Comparison of ENCODE assay signal across 8 mouse cellular contexts in the genomic region with DNA sequence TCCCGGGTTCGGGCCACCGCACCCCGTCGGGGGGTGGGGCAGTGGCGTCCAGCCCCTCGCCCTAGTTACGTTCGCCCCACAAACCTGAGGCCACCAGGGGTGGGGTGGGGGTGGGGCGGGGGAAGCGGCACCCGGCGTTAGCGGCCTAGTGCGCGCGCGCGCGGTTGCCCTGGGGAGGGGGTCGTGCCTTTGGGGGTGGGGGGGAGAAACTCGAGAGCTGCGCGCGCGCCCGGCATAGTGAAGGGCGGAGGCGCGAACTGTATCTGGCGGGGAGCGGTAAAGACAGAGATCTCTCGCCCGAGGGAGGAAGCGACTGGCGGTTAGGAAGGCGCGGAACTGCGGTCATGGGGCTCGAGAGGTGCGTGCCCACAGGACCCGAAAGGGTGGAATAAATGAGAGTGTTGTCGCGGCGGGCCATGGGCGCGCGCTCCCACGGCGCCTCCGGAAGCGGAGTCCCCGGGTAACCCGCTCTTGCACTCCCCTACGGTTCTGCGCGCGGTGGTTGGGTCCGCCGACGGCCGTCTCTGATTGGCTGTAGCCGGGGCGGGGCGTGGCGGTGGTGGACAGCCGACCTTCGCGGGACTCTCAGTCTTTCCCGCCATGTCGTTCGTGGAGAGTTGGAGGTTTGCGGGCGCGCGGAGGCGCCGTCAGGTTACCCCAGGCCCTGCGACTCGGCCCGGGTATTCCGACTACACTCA. TPM values are rescaled to one million over a fixed set of nuclear protein-coding genes. Genes with fewer than 3 reads are reported as not detected.
DNase-seq lines count a peak whose midpoint lies in the region; ATAC-seq and TF ChIP-seq lines count a peak whose summit lies in the region.

A gene (plus strand): TSS at position 204 of the 698 bp plus-strand sequence.

- ATAC-seq in forebrain, embryonic 12.5 days (ENCODE audit: low FRiP score): peak; percentile 93
- peak; percentile 89 for ATAC-seq in heart, postnatal 0 days (ENCODE audit: insufficient read depth, low read depth)
- ATAC-seq in liver, embryonic 16.5 days (ENCODE audit: low read depth): peak; percentile 78
- peak; percentile 94 for ATAC-seq in neural tube, embryonic 13.5 days (ENCODE audit: low read depth)

- H3K4me3 ChIP-seq in E14TG2a.4 (replicated peaks; ENCODE audit: low read length): peak within 1 kb of the TSS; percentile 94
- H3K4me3 ChIP-seq in forebrain, embryonic 12.5 days (replicated peaks): peak within 1 kb of the TSS; percentile 87
- H3K4me3 ChIP-seq in heart, postnatal 0 days (ENCODE audit: low read depth, low read length): peak within 1 kb of the TSS; percentile 98
- peak within 1 kb of the TSS; percentile 80 for H3K4me3 ChIP-seq in liver, embryonic 16.5 days (ENCODE audit: low read depth, low read length)
- peak within 1 kb of the TSS; percentile 90 for H3K4me3 ChIP-seq in neural tube, embryonic 13.5 days
- H3K4me3 ChIP-seq in testis, adult 2 months (ENCODE audit: control insufficient read depth, low read depth, low read length): peak within 1 kb of the TSS; percentile 100

- peaks cover 54% of the 10 kb centered on the region for H3K36me3 ChIP-seq in E14TG2a.4 (ENCODE audit: insufficient read depth, low read length)
- peaks cover 17% of the 10 kb centered on the region for H3K36me3 ChIP-seq in forebrain, embryonic 12.5 days (replicated peaks)
- peaks cover 13% of the 10 kb centered on the region for H3K36me3 ChIP-seq in heart, postnatal 0 days (replicated peaks; ENCODE audit: control insufficient read depth, insufficient read depth, low read length)
- peaks cover 14% of the 10 kb centered on the region for H3K36me3 ChIP-seq in liver, embryonic 16.5 days (ENCODE audit: control insufficient read depth, insufficient read depth)
- H3K36me3 ChIP-seq in neural tube, embryonic 13.5 days: peaks cover 23% of the 10 kb centered on the region
- peaks cover 3% of the 10 kb centered on the region; the same call in 1 of the 2 replicates for H3K36me3 ChIP-seq in testis, adult 2 months (ENCODE audit: control insufficient read depth, insufficient read depth, low read length)

- H3K9me3 ChIP-seq in E14TG2a.4 (ENCODE audit: low read length): no peaks in the 10 kb centered on the region
- H3K9me3 ChIP-seq in forebrain, embryonic 12.5 days: no peaks in the 10 kb centered on the region
- no peaks in the 10 kb centered on the region for H3K9me3 ChIP-seq in heart, postnatal 0 days (replicated peaks; ENCODE audit: control insufficient read depth, low read length)
- H3K9me3 ChIP-seq in liver, embryonic 16.5 days (replicated peaks; ENCODE audit: control insufficient read depth, low read length): no peaks in the 10 kb centered on the region
- H3K9me3 ChIP-seq in neural tube, embryonic 13.5 days: no peaks in the 10 kb centered on the region

- peak within 1 kb of the TSS; percentile 68 for H3K4me2 ChIP-seq in forebrain, embryonic 12.5 days
- H3K4me2 ChIP-seq in heart, postnatal 0 days (ENCODE audit: low read depth, low read length): peak within 1 kb of the TSS; percentile 93
- H3K4me2 ChIP-seq in liver, embryonic 16.5 days (ENCODE audit: low read depth, low read length): peak within 1 kb of the TSS; percentile 86
- peak within 1 kb of the TSS; percentile 80 for H3K4me2 ChIP-seq in neural tube, embryonic 13.5 days

- peak; percentile 77 for TF ChIP-seq POLR2A in testis, adult 2 months (IDR thresholded peaks at IDR 0.05; ENCODE audit: control insufficient read depth, low read depth, low read length)

- peaks cover 31% of the 10 kb centered on the region for H3K4me1 ChIP-seq in E14TG2a.4 (replicated peaks; ENCODE audit: low read depth, low read length)
- peaks cover 23% of the 10 kb centered on the region for H3K4me1 ChIP-seq in forebrain, embryonic 12.5 days
- peaks cover 17% of the 10 kb centered on the region; the same call in 1 of the 2 replicates for H3K4me1 ChIP-seq in heart, postnatal 0 days (ENCODE audit: control insufficient read depth, insufficient read depth)
- H3K4me1 ChIP-seq in liver, embryonic 16.5 days (ENCODE audit: control insufficient read depth, low read depth, low read length): peaks cover 8% of the 10 kb centered on the region
- H3K4me1 ChIP-seq in neural tube, embryonic 13.5 days (replicated peaks): peaks cover 33% of the 10 kb centered on the region
- peaks cover 2% of the 10 kb centered on the region; the same call in 1 of the 2 replicates for H3K4me1 ChIP-seq in testis, adult 2 months (ENCODE audit: control insufficient read depth, insufficient read depth, low read length)

- no peaks in the 10 kb centered on the region for H3K27me3 ChIP-seq in E14TG2a.4 (ENCODE audit: insufficient read depth, low read length)
- H3K27me3 ChIP-seq in forebrain, embryonic 12.5 days: no peaks in the 10 kb centered on the region
- no peaks in the 10 kb centered on the region for H3K27me3 ChIP-seq in heart, postnatal 0 days (ENCODE audit: control insufficient read depth, insufficient read depth, low read length)
- no peaks in the 10 kb centered on the region for H3K27me3 ChIP-seq in liver, embryonic 16.5 days (ENCODE audit: control insufficient read depth, insufficient read depth, low read depth, low read length)
- no peaks in the 10 kb centered on the region for H3K27me3 ChIP-seq in neural tube, embryonic 13.5 days
- no peaks in the 10 kb centered on the region for H3K27me3 ChIP-seq in testis, adult 2 months (ENCODE audit: control insufficient read depth, insufficient read depth, low read length)

- H3K9ac ChIP-seq in forebrain, embryonic 12.5 days: peak within 1 kb of the TSS; percentile 89
- H3K9ac ChIP-seq in heart, postnatal 0 days (replicated peaks; ENCODE audit: low read depth, low read length): peak within 1 kb of the TSS; percentile 96
- H3K9ac ChIP-seq in liver, embryonic 16.5 days (ENCODE audit: low read depth, low read length): peak within 1 kb of the TSS; percentile 90
- peak within 1 kb of the TSS; percentile 86 for H3K9ac ChIP-seq in neural tube, embryonic 13.5 days

- peak; percentile 90 for DNase-seq in c-Kit-positive CD71-positive TER-119-positive erythroid progenitor cells, embryonic 14.5 days (ENCODE audit: low spot score)
- DNase-seq in heart, postnatal 0 days (ENCODE audit: low spot score): peak; percentile 93
- DNase-seq in kidney, postnatal 4 days: peak; percentile 99

- TF ChIP-seq CTCF in E14TG2a.4 (conservative IDR thresholded peaks at IDR 0.05; ENCODE audit: low read length): no peak
- TF ChIP-seq CTCF in heart, postnatal 0 days (IDR thresholded peaks at IDR 0.05; ENCODE audit: low read depth): no peak
- TF ChIP-seq CTCF in testis, adult 2 months (IDR thresholded peaks at IDR 0.05; ENCODE audit: control insufficient read depth, insufficient read depth, insufficient replicate concordance, low read depth, low read length): no peak

- peak within 1 kb of the TSS; percentile 96 for H3K27ac ChIP-seq in forebrain, embryonic 12.5 days
- H3K27ac ChIP-seq in heart, postnatal 0 days (ENCODE audit: low read depth): peak within 1 kb of the TSS; percentile 99
- peak within 1 kb of the TSS; percentile 97 for H3K27ac ChIP-seq in liver, embryonic 16.5 days (ENCODE audit: low read length)
- peak within 1 kb of the TSS; percentile 93 for H3K27ac ChIP-seq in neural tube, embryonic 13.5 days (replicated peaks)
- peak within 1 kb of the TSS; percentile 98 for H3K27ac ChIP-seq in testis, adult 2 months (ENCODE audit: control insufficient read depth, insufficient read depth, low read depth, low read length)

- under 1% methylated on average over 80 of the region's 82 CpGs for WGBS in forebrain, embryonic 12.5 days
- WGBS in heart, postnatal 0 days: under 1% methylated on average over 70 of the region's 82 CpGs
- under 1% methylated on average over 79 of the region's 82 CpGs for WGBS in liver, embryonic 16.5 days (ENCODE audit: insufficient replicate concordance)
- whole genome bisulfite sequencing in neural tube, embryonic 13.5 days: under 1% methylated on average over 77 of the region's 82 CpGs

- TF ChIP-seq EP300 in heart, postnatal 0 days (IDR thresholded peaks at IDR 0.05; ENCODE audit: low read depth): no peak; the same call in 1 of the 2 replicates

RNA-seq across cellular contexts. Expression of the gene that starts here (rescaled TPM):
- polyA plus RNA-seq in forebrain, embryonic 12.5 days (2016; fragmentation: Nextera tagmentation; extraction: Ambion mirVana): 78.6 and 79.9 TPM in 2 replicates
- total RNA-seq in heart, postnatal 0 days (2014; rRNA removed; ENCODE audit: low replicate concordance): 13.8 and 18.0 TPM in 2 replicates
- polyA plus RNA-seq in heart, postnatal 0 days (2015; fragmentation: Nextera tagmentation; extraction: Ambion mirVana): 27.5 and 28.7 TPM in 2 replicates
- 22.3 and 26.6 TPM in 2 replicates for polyA plus RNA-seq in liver, embryonic 16.5 days (2015; fragmentation: Nextera tagmentation; extraction: Ambion mirVana)
- 31.1 and 40.3 TPM in 2 replicates for polyA plus RNA-seq in neural tube, embryonic 13.5 days (2015; fragmentation: Nextera tagmentation; extraction: Ambion mirVana)
- polyA plus RNA-seq in testis, adult 2 months (2012; rRNA removed): 76.3 and 110 TPM in 2 replicates

Comparison
In these comparisons a context has a peak if more than half of its experiments do, and no peak if none do; other contexts are left out.
1. Peak in every context shown above with its lines: DNase-seq, ATAC-seq, H3K4me3 ChIP-seq and H3K27ac ChIP-seq.